Mouse (Mus musculus): Measurements from ENCODE around the gene Iqgap2.

GRCm38 (mm10) chr13:95659432-95659831 is 232.3 kb downstream of the Iqgap2 start:
- TF ChIP-seq GATA1 (IDR thresholded peaks at IDR 0.05; ENCODE audit: borderline replicate concordance, low read length) (no peak), FLI1 (IDR thresholded peaks at IDR 0.05; ENCODE audit: low read length) (no peak)

Measured in megakaryocyte, embryonic 14.5 days (primary cell).